Mouse (Mus musculus) erythroblast, embryonic 14.5 days (primary cell): ENCODE measurements around the gene Pdss2.

Source experiments
- GATA1 ChIP-seq: IDR thresholded peaks from 2 replicates; pipeline ENCODE4 v1.6.1; 2012; ENCODE audit warnings: low read length, inconsistent platforms, mixed read lengths
- TAL1 ChIP-seq: IDR thresholded peaks from 3 replicates; pipeline ENCODE4 v1.6.1; 2012; ENCODE audit warnings: low read length, inconsistent platforms, mixed read lengths

DNA sequence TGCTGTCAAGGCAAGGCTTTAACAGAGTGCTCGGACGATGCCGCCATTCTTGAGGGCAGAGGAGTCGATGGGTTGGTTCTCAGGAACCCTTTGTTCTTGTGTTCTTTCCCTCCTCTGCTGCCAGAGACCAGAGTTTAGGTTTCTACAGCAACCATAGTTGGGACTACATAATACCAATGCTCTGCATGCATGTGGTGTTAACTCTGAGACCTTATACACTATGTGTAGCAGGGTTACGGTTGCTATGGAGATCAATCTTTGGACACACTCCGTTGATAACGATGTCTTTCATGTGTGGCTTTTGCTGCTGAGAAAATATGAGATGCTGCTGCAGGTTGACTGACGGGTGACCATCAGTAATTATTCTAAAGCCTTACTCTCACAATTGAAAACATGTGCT, 20.9 kb downstream of the Pdss2 start:
- TF ChIP-seq GATA1 (no peak), TAL1 (no peak)
